ENCODE assay signal across 10 mouse cellular contexts in genomic region chr9:108451170-108451493, GRCm38 (mm10). TPM values are rescaled to one million over a fixed set of nuclear protein-coding genes. Genes with fewer than 3 reads are reported as not detected.
DNase-seq lines count a peak whose midpoint lies in the region; ATAC-seq and TF ChIP-seq lines count a peak whose summit lies in the region.
"Had no signal": no experiment of that assay in that cellular context is flagged by ENCODE, and none has a peak within 500 bp of the region (broad histone marks: within the 10 kb centered on the region; RNA-seq: fewer than 3 reads in every experiment).

No protein-coding gene starts in this region.

- 80% methylated on average over 6 of the region's 6 CpGs for WGBS in neural tube, embryonic 11.5 days
- 85% methylated on average over 6 of the region's 6 CpGs for WGBS in forebrain, postnatal 0 days
- WGBS in liver, embryonic 13.5 days (ENCODE audit: insufficient replicate concordance), result 13% methylated on average over 6 of the region's 6 CpGs
- WGBS in stomach, postnatal 0 days, result 60% methylated on average over 6 of the region's 6 CpGs
- WGBS in cerebellum, adult 2 months, result 36% methylated on average over 6 of the region's 6 CpGs

- no peak for TF ChIP-seq CTCF in forebrain, postnatal 0 days (IDR thresholded peaks at IDR 0.05; ENCODE audit: low read depth)
- no peak for TF ChIP-seq CTCF in stomach, postnatal 0 days (IDR thresholded peaks at IDR 0.05; ENCODE audit: low read depth)
- TF ChIP-seq CTCF in cerebellum, adult 2 months (IDR thresholded peaks at IDR 0.05; ENCODE audit: borderline replicate concordance, insufficient read depth, low read depth, low read length), result no peak

- no peak for TF ChIP-seq POLR2A in cerebellum, adult 2 months (IDR thresholded peaks at IDR 0.05; ENCODE audit: borderline replicate concordance, insufficient read depth, low read length)

- H3K4me1 ChIP-seq in neural tube, embryonic 11.5 days (ENCODE audit: control insufficient read depth, insufficient read depth, low read length), result peaks cover 16% of the 10 kb centered on the region
- peaks cover 32% of the 10 kb centered on the region for H3K4me1 ChIP-seq in forebrain, postnatal 0 days (ENCODE audit: insufficient read depth)
- H3K4me1 ChIP-seq in liver, embryonic 13.5 days (replicated peaks), result peaks cover 61% of the 10 kb centered on the region
- 0 out of 2 replicates have a peak, but pooled peaks cover 2% of the 10 kb centered on the region for H3K4me1 ChIP-seq in stomach, postnatal 0 days (replicated peaks; ENCODE audit: control insufficient read depth, insufficient read depth)
- H3K4me1 ChIP-seq in cerebellum, adult 2 months (ENCODE audit: control insufficient read depth, insufficient read depth, low read length), result peaks cover 14% of the 10 kb centered on the region

- peak overlapping the region; percentile 91 for H3K4me2 ChIP-seq in neural tube, embryonic 11.5 days (ENCODE audit: low read depth)
- H3K4me2 ChIP-seq in forebrain, postnatal 0 days (ENCODE audit: low read depth), result peak overlapping the region; percentile 78
- peak overlapping the region; percentile 99 for H3K4me2 ChIP-seq in liver, embryonic 13.5 days
- peak overlapping the region; percentile 90 for H3K4me2 ChIP-seq in stomach, postnatal 0 days (replicated peaks; ENCODE audit: low read depth)

- H3K9me3 ChIP-seq in neural tube, embryonic 11.5 days (ENCODE audit: control insufficient read depth, low read length), result no peaks in the 10 kb centered on the region
- H3K9me3 ChIP-seq in forebrain, postnatal 0 days (ENCODE audit: low read length), result no peaks in the 10 kb centered on the region
- no peaks in the 10 kb centered on the region for H3K9me3 ChIP-seq in liver, embryonic 13.5 days (replicated peaks)
- H3K9me3 ChIP-seq in stomach, postnatal 0 days (ENCODE audit: control insufficient read depth, low read length), result no peaks in the 10 kb centered on the region

- no peak for TF ChIP-seq EP300 in stomach, postnatal 0 days (optimal IDR thresholded peaks at IDR 0.05)

- no peaks in the 10 kb centered on the region for H3K36me3 ChIP-seq in neural tube, embryonic 11.5 days (ENCODE audit: control insufficient read depth, insufficient read depth, low read length)
- H3K36me3 ChIP-seq in forebrain, postnatal 0 days (ENCODE audit: insufficient read depth), result peaks cover 6% of the 10 kb centered on the region; the same call in 1 of the 2 replicates
- H3K36me3 ChIP-seq in liver, embryonic 13.5 days, result peaks cover 18% of the 10 kb centered on the region
- no peaks in the 10 kb centered on the region for H3K36me3 ChIP-seq in stomach, postnatal 0 days (ENCODE audit: control insufficient read depth, insufficient read depth, low read length)

- peak overlapping the region; percentile 73; the same call in 1 of the 2 replicates for H3K27ac ChIP-seq in neural tube, embryonic 11.5 days (ENCODE audit: low read depth, low read length)
- peak overlapping the region; percentile 82 for H3K27ac ChIP-seq in forebrain, postnatal 0 days (ENCODE audit: low read depth, low read length)
- peak overlapping the region; percentile 87 for H3K27ac ChIP-seq in liver, embryonic 13.5 days
- peak overlapping the region; percentile 37 for H3K27ac ChIP-seq in stomach, postnatal 0 days (replicated peaks)
- H3K27ac ChIP-seq in cerebellum, adult 2 months (ENCODE audit: insufficient read depth, low read length), result no peak overlapping the region

- H3K9ac ChIP-seq in neural tube, embryonic 11.5 days (ENCODE audit: low read length), result 0 out of 2 replicates have a peak overlapping the region, but pooled peaks have one; percentile 14
- H3K9ac ChIP-seq in forebrain, postnatal 0 days, result peak overlapping the region; percentile 39; the same call in 1 of the 2 replicates
- peak overlapping the region; percentile 75 for H3K9ac ChIP-seq in liver, embryonic 13.5 days
- peak overlapping the region; percentile 69 for H3K9ac ChIP-seq in stomach, postnatal 0 days (ENCODE audit: low read length)

- ATAC-seq in neural tube, embryonic 11.5 days (ENCODE audit: insufficient read depth, low FRiP score, low TSS enrichment), result no peak
- no peak for ATAC-seq in forebrain, postnatal 0 days
- peak; percentile 83 for ATAC-seq in liver, embryonic 13.5 days (ENCODE audit: low read depth)
- ATAC-seq in stomach, postnatal 0 days (ENCODE audit: low FRiP score, low TSS enrichment), result no peak

- no peak for DNase-seq in neural tube, embryonic 11.5 days (ENCODE audit: low spot score)
- no peak for DNase-seq in neural tube, embryonic 10.5 days (ENCODE audit: extremely low spot score, low spot score)
- DNase-seq in forebrain, postnatal 0 days, result no peak
- peak; percentile 65 for DNase-seq in liver, embryonic 13.5 days
- DNase-seq in stomach, postnatal 0 days (ENCODE audit: low spot score), result no peak
- no peak for DNase-seq in cerebellum, adult 2 months
- no peak for DNase-seq in left cerebral cortex, adult 18-20 months (ENCODE audit: low spot score in 2 of 2)
- no peak for DNase-seq in embryo, embryonic 10 days (ENCODE audit: low spot score)

- no peak overlapping the region for H3K4me3 ChIP-seq in neural tube, embryonic 11.5 days (ENCODE audit: low read depth, low read length)
- H3K4me3 ChIP-seq in forebrain, postnatal 0 days (ENCODE audit: low read depth, low read length), result peak overlapping the region; percentile 67; the same call in 1 of the 2 replicates
- peak overlapping the region; percentile 70 for H3K4me3 ChIP-seq in liver, embryonic 13.5 days (replicated peaks)
- peak overlapping the region; percentile 61 for H3K4me3 ChIP-seq in stomach, postnatal 0 days (ENCODE audit: low read depth, low read length)
- H3K4me3 ChIP-seq in cerebellum, adult 2 months (replicated peaks; ENCODE audit: insufficient read depth, low read depth, low read length), result no peak overlapping the region

- H3K27me3 ChIP-seq in neural tube, embryonic 11.5 days (ENCODE audit: control insufficient read depth, insufficient read depth, low read length), result no peaks in the 10 kb centered on the region
- H3K27me3 ChIP-seq in forebrain, postnatal 0 days (ENCODE audit: insufficient read depth, low read length), result no peaks in the 10 kb centered on the region
- H3K27me3 ChIP-seq in liver, embryonic 13.5 days, result no peaks in the 10 kb centered on the region
- no peaks in the 10 kb centered on the region for H3K27me3 ChIP-seq in stomach, postnatal 0 days (ENCODE audit: control insufficient read depth, insufficient read depth, low read length)
- no peaks in the 10 kb centered on the region for H3K27me3 ChIP-seq in cerebellum, adult 2 months (ENCODE audit: control insufficient read depth, insufficient read depth, low read length)

RNA-seq across cellular contexts. Expression of gene Ccdc71, which starts 9.2 kb away (rescaled TPM):
- polyA plus RNA-seq in neural tube, embryonic 11.5 days (2014; fragmentation: Nextera tagmentation; extraction: Ambion mirVana), result 50.2 and 58.2 TPM in 2 replicates
- 37.2 and 38.7 TPM in 2 replicates for total RNA-seq in forebrain, postnatal 0 days (2014; rRNA removed)
- polyA plus RNA-seq in forebrain, postnatal 0 days (2015; fragmentation: Nextera tagmentation; extraction: Ambion mirVana), result 51.6 and 55.8 TPM in 2 replicates
- polyA plus RNA-seq in liver, embryonic 13.5 days (2015; fragmentation: Nextera tagmentation; extraction: Ambion mirVana), result 23.5 and 26.0 TPM in 2 replicates
- polyA plus RNA-seq in stomach, postnatal 0 days (2015; fragmentation: Nextera tagmentation; extraction: Ambion mirVana), result 29.7 and 32.2 TPM in 2 replicates
- polyA plus RNA-seq in cerebellum, adult 2 months (2012; rRNA removed), result 23.4 and 27.6 TPM in 2 replicates
- total RNA-seq in left cerebral cortex, adult 18-20 months (2021), result 10 to 100 TPM; 37.9 to 39.9 TPM

RNA-seq across cellular contexts. Expression of gene Klhdc8b, which starts 10.2 kb away (rescaled TPM):
- polyA plus RNA-seq in neural tube, embryonic 11.5 days (2014; fragmentation: Nextera tagmentation; extraction: Ambion mirVana), result 25.4 and 28.9 TPM in 2 replicates
- total RNA-seq in forebrain, postnatal 0 days (2014; rRNA removed), result 68.7 and 95.6 TPM in 2 replicates
- 45.5 and 56.5 TPM in 2 replicates for polyA plus RNA-seq in forebrain, postnatal 0 days (2015; fragmentation: Nextera tagmentation; extraction: Ambion mirVana)
- polyA plus RNA-seq in liver, embryonic 13.5 days (2015; fragmentation: Nextera tagmentation; extraction: Ambion mirVana), result 12.3 and 12.8 TPM in 2 replicates
- 37.2 and 46.7 TPM in 2 replicates for polyA plus RNA-seq in stomach, postnatal 0 days (2015; fragmentation: Nextera tagmentation; extraction: Ambion mirVana)
- polyA plus RNA-seq in cerebellum, adult 2 months (2012; rRNA removed), result 36.2 and 47.1 TPM in 2 replicates
- total RNA-seq in left cerebral cortex, adult 18-20 months (2021), result 10 to 100 TPM; 40.3 to 44.7 TPM

RNA-seq across cellular contexts. Expression of gene BC048562, which starts 14.8 kb away (rescaled TPM):
- not detected in 2 replicates for polyA plus RNA-seq in neural tube, embryonic 11.5 days (2014; fragmentation: Nextera tagmentation; extraction: Ambion mirVana)
- not detected in 2 replicates for total RNA-seq in forebrain, postnatal 0 days (2014; rRNA removed)
- polyA plus RNA-seq in forebrain, postnatal 0 days (2015; fragmentation: Nextera tagmentation; extraction: Ambion mirVana), result not detected in 2 replicates
- not detected in 2 replicates for polyA plus RNA-seq in liver, embryonic 13.5 days (2015; fragmentation: Nextera tagmentation; extraction: Ambion mirVana)
- polyA plus RNA-seq in stomach, postnatal 0 days (2015; fragmentation: Nextera tagmentation; extraction: Ambion mirVana), result not detected in 2 replicates
- not detected in 2 replicates for polyA plus RNA-seq in cerebellum, adult 2 months (2012; rRNA removed)
- total RNA-seq in left cerebral cortex, adult 18-20 months (2021), result not detected
- total RNA-seq: common myeloid progenitor, adult 5-6 weeks; layer of hippocampus, adult 8-10 months had no signal

RNA-seq across cellular contexts. Expression of gene Ccdc36, which starts 22.8 kb away (rescaled TPM):
- 0.62 and 0.77 TPM in 2 replicates for polyA plus RNA-seq in neural tube, embryonic 11.5 days (2014; fragmentation: Nextera tagmentation; extraction: Ambion mirVana)
- total RNA-seq in forebrain, postnatal 0 days (2014; rRNA removed), result 1.8 and 1.9 TPM in 2 replicates
- polyA plus RNA-seq in forebrain, postnatal 0 days (2015; fragmentation: Nextera tagmentation; extraction: Ambion mirVana), result 1.2 and 1.8 TPM in 2 replicates
- polyA plus RNA-seq in liver, embryonic 13.5 days (2015; fragmentation: Nextera tagmentation; extraction: Ambion mirVana), result 0.30 and 0.35 TPM in 2 replicates
- polyA plus RNA-seq in stomach, postnatal 0 days (2015; fragmentation: Nextera tagmentation; extraction: Ambion mirVana), result 0.39 and 0.41 TPM in 2 replicates
- 0.13 and 0.17 TPM in 2 replicates for polyA plus RNA-seq in cerebellum, adult 2 months (2012; rRNA removed)
- under 1 TPM; 0.23 TPM for total RNA-seq in left cerebral cortex, adult 18-20 months (2021)

RNA-seq across cellular contexts. Expression of gene Lamb2, which starts 28.4 kb away (rescaled TPM):
- 17.2 and 18.1 TPM in 2 replicates for polyA plus RNA-seq in neural tube, embryonic 11.5 days (2014; fragmentation: Nextera tagmentation; extraction: Ambion mirVana)
- 22.5 and 36.3 TPM in 2 replicates for total RNA-seq in forebrain, postnatal 0 days (2014; rRNA removed)
- polyA plus RNA-seq in forebrain, postnatal 0 days (2015; fragmentation: Nextera tagmentation; extraction: Ambion mirVana), result 9.1 and 12.5 TPM in 2 replicates
- polyA plus RNA-seq in liver, embryonic 13.5 days (2015; fragmentation: Nextera tagmentation; extraction: Ambion mirVana), result 5.3 and 6.4 TPM in 2 replicates
- polyA plus RNA-seq in stomach, postnatal 0 days (2015; fragmentation: Nextera tagmentation; extraction: Ambion mirVana), result 19.2 and 21.8 TPM in 2 replicates
- polyA plus RNA-seq in cerebellum, adult 2 months (2012; rRNA removed), result 31.0 and 34.2 TPM in 2 replicates
- 10 to 100 TPM; 27.0 to 37.8 TPM for total RNA-seq in left cerebral cortex, adult 18-20 months (2021)

Comparison
In these comparisons a context has a peak if more than half of its experiments do, and no peak if none do; other contexts are left out.
1. H3K4me3 ChIP-seq: peak in forebrain, postnatal 0 days (single experiment), liver, embryonic 13.5 days (single experiment) and stomach, postnatal 0 days (single experiment); none in neural tube, embryonic 11.5 days (single experiment) and cerebellum, adult 2 months (single experiment).
2. H3K9ac ChIP-seq: peak in every context shown above with its lines; median percentile 75 in liver, embryonic 13.5 days; 69 in stomach, postnatal 0 days; 39 in forebrain, postnatal 0 days; 14 in neural tube, embryonic 11.5 days.
3. Peak in every context shown above with its lines, with median percentiles within 50 percentile points of each other: H3K4me2 ChIP-seq.